Mouse (Mus musculus) embryo, embryonic 10.5 days (tissue): ENCODE measurements at regions not wholly inside any gene's neighbourhood (a gene's known extent, or its start where the extent isn't known, plus 50 kb on each side); places are given as distances from the start of the nearest gene placed in this dataset.

Experiments
- DNase-seq: peaks from one replicate; pipeline ENCODE4 v3.0.0-alpha.2; 2015; ENCODE audit warnings: low spot score

GRCm38 (mm10) chr2:81407372-81407771 lies 645.6 kb upstream of the Zfp804a start:
- DNase-seq, result no peak

DNA sequence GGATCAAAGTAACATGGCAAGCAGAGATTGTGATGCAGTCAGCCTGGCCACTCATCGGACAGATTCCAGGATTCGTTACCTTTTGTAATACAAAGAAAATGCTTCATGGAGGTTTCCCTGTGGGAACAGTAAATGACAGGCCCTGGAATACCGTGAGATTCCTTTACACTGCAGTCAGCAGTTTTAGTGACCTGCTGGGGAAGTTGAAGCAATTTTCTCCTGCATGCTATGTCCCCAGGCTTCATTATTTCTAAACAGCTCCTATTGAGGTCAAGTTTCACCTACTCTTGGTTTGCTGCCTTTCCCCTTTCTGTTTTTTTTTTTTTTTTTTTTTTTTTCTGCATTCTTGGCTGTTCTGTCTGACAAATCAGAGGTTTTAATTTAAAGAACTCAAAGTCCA lies 641.3 kb upstream of the Zfp804a start:
- DNase-seq, result peak; percentile 29

DNA sequence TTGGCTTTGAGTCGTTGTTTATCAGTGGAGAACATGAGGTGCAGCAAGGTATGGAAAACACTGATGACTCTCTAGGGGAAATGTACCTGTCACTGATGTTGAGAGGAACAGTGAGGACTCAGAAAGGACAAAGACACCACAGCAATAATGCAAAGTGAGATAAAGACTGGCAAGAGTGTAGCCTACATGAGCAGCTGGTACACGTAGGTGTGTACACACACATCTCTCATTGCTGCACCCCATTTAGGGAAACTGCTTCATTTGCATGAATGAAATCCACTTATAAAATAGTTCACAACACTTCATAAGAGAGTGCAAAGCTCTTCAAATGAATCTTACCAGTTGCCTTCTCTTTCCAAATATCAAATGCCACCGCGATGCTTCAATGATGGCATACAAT lies 621.6 kb upstream of the Zfp804a start:
- DNase-seq, result no peak

- DNase-seq, result no peak
Measured at GRCm38 (mm10) chr2:81439082-81439481, 613.9 kb upstream of the Zfp804a start.

- no peak for DNase-seq
Measured at GRCm38 (mm10) chr2:81440929-81441328, 612.1 kb upstream of the Zfp804a start.

GRCm38 (mm10) chr2:81450514-81450913 lies 602.5 kb upstream of the Zfp804a start:
- no peak for DNase-seq

GRCm38 (mm10) chr2:81488821-81489220 lies 564.2 kb upstream of the Zfp804a start:
- no peak for DNase-seq

- no peak for DNase-seq
Measured at GRCm38 (mm10) chr2:81506985-81507384, 546.0 kb upstream of the Zfp804a start.

- no peak for DNase-seq
Measured at GRCm38 (mm10) chr2:81513030-81513579, 539.9 kb upstream of the Zfp804a start.

DNA sequence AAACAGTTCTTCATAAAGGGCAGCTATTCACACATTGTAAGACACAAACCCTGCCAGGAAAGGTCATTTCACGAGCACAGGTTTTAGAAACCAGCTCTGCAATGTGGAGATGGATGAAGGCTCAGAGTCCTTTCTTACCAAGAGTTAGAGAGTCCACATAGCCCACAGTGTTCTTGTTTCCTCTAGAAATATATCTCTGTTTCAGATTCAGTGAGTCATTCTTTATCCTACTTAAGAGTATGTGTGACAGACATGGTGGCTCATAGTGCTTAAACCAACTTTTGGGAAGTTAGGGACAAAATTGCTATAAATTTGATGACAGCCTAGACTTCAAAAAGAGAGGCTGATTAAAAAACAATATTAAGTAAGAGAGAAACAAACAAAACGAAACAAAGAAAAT lies 514.9 kb upstream of the Zfp804a start:
- DNase-seq, result no peak

DNA sequence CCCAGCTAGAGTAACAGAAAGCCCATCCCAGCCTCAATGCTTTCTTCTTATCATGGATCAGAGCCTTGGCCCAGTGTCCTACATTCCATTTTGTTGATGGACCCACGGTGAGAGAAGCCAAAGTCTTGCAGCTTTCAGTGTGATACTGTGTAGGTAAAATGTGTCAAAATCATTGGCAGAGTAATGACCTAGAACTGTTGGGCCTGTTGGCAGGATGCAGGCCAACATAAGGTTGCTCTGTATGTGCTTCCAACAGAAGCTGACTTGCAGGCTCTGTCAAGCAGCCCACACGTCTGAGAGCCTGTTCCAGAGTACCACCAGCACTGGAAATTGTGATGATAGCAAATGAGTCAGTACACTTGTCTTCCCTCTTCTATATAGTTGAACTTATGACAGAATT lies 503.9 kb upstream of the Zfp804a start:
- DNase-seq, result no peak

DNA sequence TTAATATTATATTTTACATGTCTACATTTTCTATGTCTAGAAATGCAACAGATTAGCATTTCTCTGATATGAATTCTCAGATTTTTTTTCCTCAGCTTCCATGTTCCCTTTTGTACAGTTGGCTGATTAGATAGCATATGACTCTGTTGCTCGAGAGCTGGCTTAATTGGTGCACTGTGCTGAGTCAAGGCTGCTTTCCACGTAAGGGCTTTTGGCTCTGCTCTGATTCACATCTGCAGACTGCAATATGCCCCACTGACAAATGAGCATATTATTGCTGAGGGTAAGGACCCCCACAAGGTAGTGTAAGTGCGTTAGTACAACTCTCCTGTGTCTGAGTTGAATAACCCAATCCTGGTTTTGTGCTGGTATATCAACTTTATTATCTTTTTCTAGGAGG lies 470.9 kb upstream of the Zfp804a start:
- no peak for DNase-seq
